Mouse (Mus musculus) midbrain, embryonic 13.5 days (tissue): ENCODE results near the gene Pkp4. TPM values are rescaled to one million over a fixed set of nuclear protein-coding genes. Genes with fewer than 3 reads are reported as not detected.

Experiments used
- ATAC-seq: fragments of 200-750 bp; cut with Nextera tagmentation; 2 replicates; pipeline ENCODE4 v1.8.0; 2017; ENCODE audit warnings: mild to moderate bottlenecking, moderate TSS enrichment, moderate library complexity
- H3K27ac ChIP-seq: fragments of 300-500 bp; sonication (generic); 2 replicates; pipeline ENCODE4 v1.5.1; 2015; ENCODE audit warnings: inconsistent platforms, mild to moderate bottlenecking, moderate library complexity
- H3K27me3 ChIP-seq: fragments of 300-500 bp; sonication (generic); 2 replicates; pipeline ENCODE4 v1.6.1; 2015; ENCODE audit warnings: mild to moderate bottlenecking, inconsistent platforms
- H3K36me3 ChIP-seq: fragments of 300-500 bp; sonication (generic); 2 replicates; pipeline ENCODE4 v1.6.1; 2015; ENCODE audit warnings: mild to moderate bottlenecking, inconsistent platforms
- H3K4me1 ChIP-seq: fragments of 300-500 bp; sonication (generic); replicated peaks from 2 replicates; pipeline ENCODE4 v1.6.1; 2015; ENCODE audit warnings: inconsistent platforms
- H3K4me2 ChIP-seq: fragments of 300-500 bp; sonication (generic); replicated peaks from 2 replicates; pipeline ENCODE4 v1.6.1; 2015; ENCODE audit warnings: moderate library complexity, mild to moderate bottlenecking, inconsistent platforms
- H3K4me3 ChIP-seq: fragments of 300-500 bp; sonication (generic); replicated peaks from 2 replicates; pipeline ENCODE4 v1.5.1; 2015; ENCODE audit warnings: mild to moderate bottlenecking, inconsistent platforms
- H3K9ac ChIP-seq: fragments of 300-500 bp; sonication (generic); replicated peaks from 2 replicates; pipeline ENCODE4 v1.6.1; 2015; ENCODE audit warnings: mild to moderate bottlenecking, inconsistent platforms
- H3K9me3 ChIP-seq: fragments of 300-500 bp; sonication (generic); 2 replicates; pipeline ENCODE4 v1.6.1; 2016; ENCODE audit warnings: mild to moderate bottlenecking, inconsistent platforms
- WGBS: fragments of 180-500 bp; shearing (Covaris S2); methylation state at CpG from one replicate; pipeline ENCODE4 v1.1.7; 2015; 5-methylcytosine and 5-hydroxymethylcytosine counted together
- polyA plus RNA-seq: library from polyadenylated mRNA; unstranded; fragments of >200 nt; fragmentation: Nextera tagmentation; extraction: Ambion mirVana; gene quantifications from 2 replicates; pipeline ENCODE4 v1.2.1, GENCODE M21; 2015

Pkp4 gene
- polyA plus RNA-seq, 1 experiment from 2014 or later = 17.4 TPM

DNA sequence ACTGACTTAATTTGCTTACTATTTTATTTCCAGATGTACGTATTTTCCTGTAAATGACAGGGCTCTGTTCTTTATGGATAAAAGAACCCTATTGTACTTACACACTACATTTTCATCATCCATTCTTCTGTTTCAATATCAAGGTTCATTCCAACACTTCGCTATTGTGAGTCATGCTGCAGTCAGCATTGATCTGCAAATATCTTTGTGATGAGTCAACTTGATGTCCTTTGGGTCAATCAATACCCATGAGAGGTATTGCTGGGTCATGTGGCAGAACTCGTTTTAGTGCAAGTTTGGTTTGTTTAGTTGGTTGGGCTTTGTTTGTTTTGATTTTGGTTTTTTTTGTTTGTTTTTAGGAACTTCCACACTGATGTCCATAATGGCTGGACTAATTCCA lies 88.2 kb downstream of the Pkp4 start:
- no peak overlapping the region for H3K4me3 ChIP-seq
- WGBS = 85% methylated on average over 3 of the region's 3 CpGs

DNA sequence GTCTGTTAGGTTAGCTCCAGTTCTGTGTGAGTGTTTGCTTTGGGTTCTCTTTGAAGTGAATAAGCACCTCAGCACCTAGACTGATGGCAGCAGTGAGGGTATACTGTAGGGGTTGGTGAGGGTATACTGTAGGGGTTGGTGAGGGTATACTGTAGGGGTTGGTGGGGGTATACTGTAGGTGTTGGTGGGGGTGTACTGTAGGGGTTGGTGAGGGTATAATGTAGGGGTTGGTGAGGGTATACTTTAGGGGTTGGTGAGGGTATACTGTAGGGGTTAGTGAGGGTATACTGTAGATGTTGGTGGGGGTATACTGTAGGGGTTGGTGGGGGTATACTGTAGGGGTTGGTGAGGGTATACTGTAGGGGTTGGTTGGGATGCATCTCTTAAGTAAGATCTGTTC lies 92.2 kb downstream of the Pkp4 start:
- Histone ChIP-seq H3K36me3 (no peaks in the 10 kb centered on the region), H3K27ac (no peak overlapping the region), H3K4me1 (0 out of 2 replicates have a peak, but pooled peaks cover 4% of the 10 kb centered on the region), H3K9me3 (no peaks in the 10 kb centered on the region), H3K9ac (no peak overlapping the region), H3K27me3 (no peaks in the 10 kb centered on the region), H3K4me2 (no peak overlapping the region), H3K4me3 (no peak overlapping the region)
- 0 out of 2 replicates have a peak, but pooled peaks have one; percentile 43 for ATAC-seq

More for the DNA sequence above, 88.2 kb downstream of the Pkp4 start:
- H3K4me2 ChIP-seq = no peak overlapping the region
- no peak for ATAC-seq
- no peaks in the 10 kb centered on the region for H3K9me3 ChIP-seq
- H3K27ac ChIP-seq = no peak overlapping the region
- H3K27me3 ChIP-seq = no peaks in the 10 kb centered on the region
- no peak overlapping the region for H3K9ac ChIP-seq
- H3K36me3 ChIP-seq = 0 out of 2 replicates have a peak, but pooled peaks cover under 1% of the 10 kb centered on the region
- H3K4me1 ChIP-seq = no peaks in the 10 kb centered on the region

DNA sequence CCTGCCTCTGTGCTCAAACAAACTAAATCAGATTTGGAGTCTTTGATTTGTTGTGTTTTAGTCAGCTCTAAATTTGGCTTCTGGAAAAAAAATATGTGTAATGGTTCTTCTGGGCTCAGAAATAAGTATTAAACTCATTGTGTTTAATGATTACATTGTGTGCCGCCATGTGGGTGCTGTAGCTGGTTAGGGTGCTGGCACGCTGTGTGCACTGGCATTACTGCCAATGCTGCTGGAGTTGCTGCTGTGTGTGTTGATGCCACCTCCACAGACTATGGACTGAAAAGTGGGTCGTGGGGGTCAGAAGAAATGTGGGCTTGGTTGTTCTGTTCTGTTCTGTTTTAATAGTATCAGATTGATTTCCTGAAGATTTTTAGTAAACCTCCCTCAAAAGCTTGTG lies 92.8 kb downstream of the Pkp4 start:
- WGBS = 96% methylated on average over 3 of the region's 3 CpGs
- H3K4me2 ChIP-seq = no peak overlapping the region
- H3K9me3 ChIP-seq = no peaks in the 10 kb centered on the region
- no peaks in the 10 kb centered on the region for H3K27me3 ChIP-seq
- H3K9ac ChIP-seq = no peak overlapping the region
- 0 out of 2 replicates have a peak, but pooled peaks cover 4% of the 10 kb centered on the region for H3K4me1 ChIP-seq
- H3K36me3 ChIP-seq = no peaks in the 10 kb centered on the region
- H3K4me3 ChIP-seq = no peak overlapping the region
- no peak overlapping the region for H3K27ac ChIP-seq
- no peak for ATAC-seq

DNA sequence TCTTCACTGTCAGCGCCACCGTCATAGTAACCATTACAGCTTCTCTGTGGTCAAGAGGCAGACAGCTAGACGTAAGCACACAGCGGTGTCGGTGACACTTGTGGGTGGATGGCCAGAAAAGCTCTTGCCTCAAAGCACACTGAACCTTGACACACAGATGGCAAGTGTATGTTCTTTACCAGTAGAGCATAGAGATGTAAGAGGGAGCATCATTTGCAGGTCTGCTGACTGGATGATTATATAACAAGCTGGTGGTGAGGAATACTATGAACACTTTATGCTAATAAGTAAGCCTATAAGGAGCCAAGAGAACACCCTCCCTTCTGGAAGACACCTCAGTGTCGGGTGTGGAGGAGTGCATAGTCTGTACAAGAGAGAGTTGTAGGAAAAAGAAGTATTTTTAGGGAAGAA lies 98.2 kb downstream of the Pkp4 start:
- H3K27ac ChIP-seq = no peak overlapping the region
- 0 out of 2 replicates have a peak, but pooled peaks have one; percentile 24 for ATAC-seq
- WGBS = 77% methylated on average over 6 of the region's 6 CpGs

DNA sequence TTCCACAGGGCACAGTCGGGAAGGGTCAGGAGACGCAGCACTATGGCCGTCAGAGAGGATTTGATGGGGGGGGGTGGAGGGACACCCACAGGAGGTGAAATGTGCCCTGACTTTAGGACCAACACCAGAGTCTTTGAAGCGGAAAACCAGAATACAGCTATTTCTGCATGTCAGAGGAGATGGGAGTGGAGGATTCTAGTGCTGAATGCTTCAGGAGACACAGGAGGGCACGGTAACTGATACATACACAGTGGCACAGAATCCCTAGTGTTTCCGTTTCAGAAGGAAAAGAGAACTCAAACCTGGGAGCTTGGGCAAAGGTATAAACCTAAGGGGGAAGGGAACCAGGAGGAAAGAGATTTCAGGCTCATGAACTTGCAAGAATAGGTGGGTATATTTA lies 98.7 kb downstream of the Pkp4 start:
- 79% methylated on average over 6 of the region's 6 CpGs for WGBS
- no peak overlapping the region for H3K4me3 ChIP-seq

More for the DNA sequence above, 98.2 kb downstream of the Pkp4 start:
- 0 out of 2 replicates have a peak, but pooled peaks cover 4% of the 10 kb centered on the region for H3K4me1 ChIP-seq
- H3K9me3 ChIP-seq = no peaks in the 10 kb centered on the region
- H3K4me2 ChIP-seq = no peak overlapping the region
- no peak overlapping the region for H3K4me3 ChIP-seq
- H3K36me3 ChIP-seq = no peaks in the 10 kb centered on the region
- H3K9ac ChIP-seq = no peak overlapping the region
- no peaks in the 10 kb centered on the region for H3K27me3 ChIP-seq

DNA sequence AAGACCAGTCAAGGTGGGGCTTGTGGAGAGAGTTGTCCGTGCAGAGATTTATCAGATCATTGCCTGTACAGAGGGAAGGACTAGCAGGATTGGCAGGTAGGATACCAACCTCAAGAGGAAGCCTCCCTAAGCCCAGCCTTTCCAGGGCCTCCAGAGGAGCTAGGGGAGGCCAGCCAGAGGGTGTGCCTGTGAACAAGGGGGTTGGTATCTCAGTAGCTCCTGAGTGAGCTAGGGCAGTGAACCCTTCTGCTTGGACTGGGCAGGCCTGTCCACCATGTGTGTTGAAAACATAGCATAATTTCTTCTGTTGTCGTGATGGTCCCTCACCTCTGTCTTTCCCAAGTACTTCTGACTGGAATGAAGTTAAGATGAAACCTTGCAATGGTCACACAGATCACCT lies 100.6 kb downstream of the Pkp4 start:
- H3K36me3 ChIP-seq = no peaks in the 10 kb centered on the region
- ATAC-seq = no peak
- H3K9ac ChIP-seq = no peak overlapping the region
- H3K4me2 ChIP-seq = no peak overlapping the region
- no peaks in the 10 kb centered on the region for H3K27me3 ChIP-seq
- H3K27ac ChIP-seq = no peak overlapping the region
- no peak overlapping the region for H3K4me3 ChIP-seq
- no peaks in the 10 kb centered on the region for H3K4me1 ChIP-seq
- no peaks in the 10 kb centered on the region for H3K9me3 ChIP-seq
- 95% methylated on average over 2 of the region's 2 CpGs for WGBS

More for the DNA sequence above, 98.7 kb downstream of the Pkp4 start:
- H3K27ac ChIP-seq = no peak overlapping the region
- H3K4me1 ChIP-seq = 0 out of 2 replicates have a peak, but pooled peaks cover 4% of the 10 kb centered on the region
- H3K9ac ChIP-seq = 0 out of 2 replicates have a peak overlapping the region, but pooled peaks have one; percentile 7
- no peaks in the 10 kb centered on the region for H3K36me3 ChIP-seq
- no peak for ATAC-seq
- no peaks in the 10 kb centered on the region for H3K9me3 ChIP-seq
- H3K4me2 ChIP-seq = no peak overlapping the region
- H3K27me3 ChIP-seq = no peaks in the 10 kb centered on the region

DNA sequence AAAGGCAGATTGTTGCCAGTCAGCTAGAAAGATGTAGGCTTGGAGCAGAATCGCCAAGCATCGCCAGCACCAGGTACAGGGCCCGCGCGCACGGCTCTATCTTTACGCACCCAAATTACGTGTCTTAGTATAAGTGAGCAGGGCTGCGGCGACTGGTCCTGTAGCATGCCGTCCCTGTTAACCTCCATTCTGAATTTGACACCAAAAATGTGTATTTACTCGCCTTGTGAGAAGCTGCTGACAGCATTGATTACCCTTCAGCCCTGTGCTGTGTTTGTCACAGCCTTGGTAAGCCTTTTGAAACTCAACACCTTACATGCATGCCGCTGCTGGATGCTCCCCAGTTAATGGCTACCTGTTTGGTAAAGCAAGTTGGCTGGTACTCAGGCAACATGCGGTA lies 105.8 kb downstream of the Pkp4 start:
- WGBS = 97% methylated on average over 14 of the region's 14 CpGs
- no peak overlapping the region for H3K27ac ChIP-seq
- no peak overlapping the region for H3K4me3 ChIP-seq
- no peak for ATAC-seq
- no peaks in the 10 kb centered on the region for H3K27me3 ChIP-seq
- H3K36me3 ChIP-seq = no peaks in the 10 kb centered on the region
- H3K9me3 ChIP-seq = no peaks in the 10 kb centered on the region
- H3K9ac ChIP-seq = no peak overlapping the region
- H3K4me1 ChIP-seq = no peaks in the 10 kb centered on the region
- H3K4me2 ChIP-seq = no peak overlapping the region

DNA sequence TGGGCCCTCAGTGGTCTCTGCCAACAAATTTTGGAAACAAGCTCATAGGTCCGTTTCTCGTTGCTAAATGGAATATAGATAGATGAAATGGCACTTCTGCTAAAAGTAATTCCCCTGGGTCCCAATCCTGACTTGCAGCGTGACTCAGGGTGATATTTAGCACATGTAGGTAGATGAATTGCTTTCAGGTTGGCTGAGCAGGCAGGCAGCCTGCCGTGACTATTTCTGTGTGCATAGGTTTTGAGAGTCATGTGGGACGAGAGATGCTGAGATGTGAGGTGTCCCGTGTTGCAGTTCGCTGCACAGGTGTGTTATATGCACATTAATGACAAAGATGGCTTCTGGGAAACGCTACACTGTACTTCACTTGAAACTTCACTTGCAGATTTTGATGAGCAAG lies 111.2 kb downstream of the Pkp4 start:
- no peak overlapping the region for H3K9ac ChIP-seq
- no peak overlapping the region for H3K27ac ChIP-seq
- H3K27me3 ChIP-seq = no peaks in the 10 kb centered on the region
- H3K36me3 ChIP-seq = no peaks in the 10 kb centered on the region
- no peak overlapping the region for H3K4me3 ChIP-seq
- no peak for ATAC-seq
- WGBS = 93% methylated on average over 8 of the region's 8 CpGs
- no peak overlapping the region for H3K4me2 ChIP-seq
- no peaks in the 10 kb centered on the region for H3K9me3 ChIP-seq
- H3K4me1 ChIP-seq = no peaks in the 10 kb centered on the region

DNA sequence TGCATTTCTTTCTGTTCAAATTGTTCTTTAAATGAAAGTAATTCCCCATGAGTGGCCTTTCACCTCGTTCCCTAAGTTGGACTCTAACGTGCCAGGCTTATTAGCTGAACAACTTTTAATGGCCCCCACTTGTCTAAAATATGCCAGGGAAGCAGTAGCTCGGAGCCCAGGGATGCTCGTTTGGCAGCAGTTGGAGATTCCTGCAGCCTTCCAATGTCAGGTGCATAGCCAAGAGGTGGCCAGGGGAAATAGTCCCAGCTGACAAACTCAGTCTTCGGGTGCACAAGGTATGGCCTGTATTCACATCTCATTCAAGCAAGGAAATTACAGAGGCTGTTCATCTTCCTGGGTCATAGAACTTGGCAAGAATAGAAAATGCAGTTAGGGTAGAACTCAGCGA lies 112.1 kb downstream of the Pkp4 start:
- WGBS = 76% methylated on average over 6 of the region's 6 CpGs
- ATAC-seq = no peak
- H3K27ac ChIP-seq = no peak overlapping the region
- H3K4me3 ChIP-seq = no peak overlapping the region
- H3K9me3 ChIP-seq = no peaks in the 10 kb centered on the region
- no peak overlapping the region for H3K9ac ChIP-seq
- no peaks in the 10 kb centered on the region for H3K36me3 ChIP-seq
- H3K4me2 ChIP-seq = no peak overlapping the region
- no peaks in the 10 kb centered on the region for H3K4me1 ChIP-seq
- H3K27me3 ChIP-seq = no peaks in the 10 kb centered on the region

DNA sequence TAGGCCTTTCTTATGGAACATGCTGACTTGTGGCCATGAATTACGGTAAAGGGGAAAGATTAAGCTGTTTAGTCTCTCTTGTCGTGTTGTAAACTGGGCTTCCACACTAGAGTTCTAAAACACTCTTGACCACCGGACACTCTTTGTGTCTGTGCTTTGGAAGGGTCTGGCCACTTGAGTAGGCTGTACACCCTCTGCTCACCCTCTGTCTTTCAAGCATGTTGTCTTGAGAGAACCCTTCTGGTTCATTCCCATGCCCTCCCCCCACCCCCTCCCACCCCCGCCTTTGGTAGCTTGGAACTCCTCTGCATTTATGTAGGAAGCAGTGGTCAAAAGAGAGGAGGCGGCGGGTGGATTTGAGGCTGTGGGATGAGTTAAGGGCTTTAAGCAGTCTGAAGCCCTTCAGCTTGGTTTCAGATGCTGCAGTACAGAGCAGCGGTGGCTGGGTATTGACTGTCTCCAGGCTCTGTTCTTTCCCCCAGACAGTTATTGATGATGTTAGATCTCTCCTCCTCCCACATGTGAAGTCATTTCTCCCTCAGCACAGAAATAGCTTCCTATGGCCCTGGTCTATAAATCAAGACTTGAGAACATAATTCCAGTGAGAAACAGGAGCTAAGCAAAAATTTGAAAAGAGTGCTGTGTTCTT lies 120.4 kb downstream of the Pkp4 start:
- no peaks in the 10 kb centered on the region for H3K4me1 ChIP-seq
- H3K9ac ChIP-seq = no peak overlapping the region
- H3K4me3 ChIP-seq = no peak overlapping the region
- ATAC-seq = no peak
- WGBS = 85% methylated on average over 7 of the region's 7 CpGs
- no peak overlapping the region for H3K4me2 ChIP-seq
- H3K27me3 ChIP-seq = no peaks in the 10 kb centered on the region
- no peaks in the 10 kb centered on the region for H3K36me3 ChIP-seq
- no peaks in the 10 kb centered on the region for H3K9me3 ChIP-seq
- no peak overlapping the region for H3K27ac ChIP-seq

DNA sequence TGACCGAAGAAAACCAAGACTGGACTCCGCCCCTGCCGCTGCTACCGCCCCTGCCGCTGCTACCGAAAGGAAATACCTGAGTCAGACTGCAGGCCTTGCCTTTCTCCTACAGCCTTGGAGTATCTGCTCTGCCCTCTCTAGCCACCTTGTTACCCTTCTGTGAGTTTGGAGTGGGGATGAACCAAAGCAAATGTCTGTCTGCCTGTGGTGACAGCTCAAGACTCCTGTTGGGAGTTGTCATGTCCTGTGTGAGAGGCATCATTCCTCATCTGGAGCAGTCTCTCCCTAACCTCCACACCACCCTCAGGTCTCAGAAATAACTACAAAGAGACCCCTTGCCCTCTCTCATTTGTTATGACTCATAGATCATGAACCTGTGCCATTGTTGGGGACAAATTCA lies 122.3 kb downstream of the Pkp4 start:
- H3K27me3 ChIP-seq = no peaks in the 10 kb centered on the region
- H3K36me3 ChIP-seq = no peaks in the 10 kb centered on the region
- no peak overlapping the region for H3K4me2 ChIP-seq
- H3K9ac ChIP-seq = no peak overlapping the region
- no peaks in the 10 kb centered on the region for H3K4me1 ChIP-seq
- 97% methylated on average over 6 of the region's 6 CpGs for WGBS
- no peak for ATAC-seq
- H3K4me3 ChIP-seq = no peak overlapping the region
- H3K27ac ChIP-seq = no peak overlapping the region
- no peaks in the 10 kb centered on the region for H3K9me3 ChIP-seq

DNA sequence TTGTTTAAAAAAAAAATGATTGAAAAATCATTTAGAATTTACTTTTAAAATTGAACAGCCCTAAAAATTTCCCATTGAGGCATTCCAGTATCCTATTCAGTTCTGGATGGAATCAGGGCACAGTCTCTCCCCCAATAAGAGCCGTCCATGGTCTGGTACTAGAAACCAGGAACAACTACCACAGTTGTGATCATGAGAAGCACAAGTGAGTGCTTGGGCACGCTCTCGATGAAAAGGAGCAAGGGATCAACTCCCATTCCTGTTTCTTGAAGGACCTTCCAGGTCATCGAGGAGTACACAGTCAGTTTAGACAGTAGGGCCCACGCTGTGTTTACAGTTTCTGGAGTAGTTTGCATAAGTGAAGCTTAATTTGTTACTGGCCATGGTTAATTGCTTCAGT lies 123.6 kb downstream of the Pkp4 start:
- no peak overlapping the region for H3K4me2 ChIP-seq
- 91% methylated on average over 5 of the region's 5 CpGs for WGBS
- H3K27me3 ChIP-seq = no peaks in the 10 kb centered on the region
- no peaks in the 10 kb centered on the region for H3K4me1 ChIP-seq
- H3K27ac ChIP-seq = no peak overlapping the region
- ATAC-seq = no peak
- no peak overlapping the region for H3K4me3 ChIP-seq
- no peaks in the 10 kb centered on the region for H3K36me3 ChIP-seq
- no peaks in the 10 kb centered on the region for H3K9me3 ChIP-seq
- no peak overlapping the region for H3K9ac ChIP-seq
